Mouse (Mus musculus): ENCODE results near the gene Cnppd1.
A peak's percentile ranks its signal among the peaks of the same experiment; 100 is the strongest.

The Cnppd1 gene

GRCm38 (mm10) chr1:75147411-75148135 is 5.1 kb upstream of the Cnppd1 start:
- DNase-seq (ENCODE audit: low read depth, low spot score), result no peak

- DNase-seq (ENCODE audit: low read depth, low spot score), result no peak
These were observed 3.1 kb upstream of the Cnppd1 start for GRCm38 (mm10) chr1:75145589-75145988.

GRCm38 (mm10) chr1:75141486-75142190 is 873 bp downstream of the Cnppd1 start:
- DNase-seq (ENCODE audit: low read depth, low spot score), result peak; percentile 34

- DNase-seq (ENCODE audit: low read depth, low spot score), result no peak
These were observed 1.8 kb downstream of the Cnppd1 start for GRCm38 (mm10) chr1:75140601-75141190.

- no peak for DNase-seq (ENCODE audit: low read depth, low spot score)
These were observed 4.1 kb downstream of the Cnppd1 start for GRCm38 (mm10) chr1:75138448-75138847.

- DNase-seq (ENCODE audit: low read depth, low spot score), result no peak
These were observed 5.8 kb downstream of the Cnppd1 start for GRCm38 (mm10) chr1:75136730-75137129.

- DNase-seq (ENCODE audit: low read depth, low spot score), result no peak
These were observed 6.2 kb downstream of the Cnppd1 start for GRCm38 (mm10) chr1:75136293-75136692.

- peak; percentile 17 for DNase-seq (ENCODE audit: low read depth, low spot score)
These were observed 8.9 kb downstream of the Cnppd1 start, which contains the start of gene Slc23a3 for GRCm38 (mm10) chr1:75133421-75134207. Gene Slc23a3, minus strand, starts transcription at chr1:75133890.

GRCm38 (mm10) chr1:75128641-75129040 is 13.9 kb downstream of the Cnppd1 start:
- DNase-seq (ENCODE audit: low read depth, low spot score), result peak; percentile 67

- no peak for DNase-seq (ENCODE audit: low read depth, low spot score)
These were observed 17.1 kb downstream of the Cnppd1 start for GRCm38 (mm10) chr1:75125418-75125817.

GRCm38 (mm10) chr1:75124346-75125321 is 17.9 kb downstream of the Cnppd1 start, which contains the start of gene Nhej1:
Gene Nhej1, minus strand, starts transcription at chr1:75125200.
- peak; percentile 90 for DNase-seq (ENCODE audit: low read depth, low spot score)

GRCm38 (mm10) chr1:75122211-75122610 is 20.3 kb downstream of the Cnppd1 start:
- no peak for DNase-seq (ENCODE audit: low read depth, low spot score)

Measured in telencephalon, adult 2 months (tissue).